In genomic region chr17:35705836-35706235, GRCm38 (mm10) we compare ENCODE assay signal across 8 mouse cellular contexts. TPM values are rescaled to one million over a fixed set of nuclear protein-coding genes. Genes with fewer than 3 reads are reported as not detected.
DNase-seq lines count a peak whose midpoint lies in the region; ATAC-seq and TF ChIP-seq lines count a peak whose summit lies in the region.

No protein-coding gene starts in this region.

- H3K4me3 ChIP-seq in heart, adult 2 months = no peak overlapping the region
- H3K4me3 ChIP-seq in forebrain, postnatal 0 days (ENCODE audit: low read depth, low read length) = no peak overlapping the region
- H3K4me3 ChIP-seq in stomach, embryonic 14.5 days (ENCODE audit: low read depth, low read length) = no peak overlapping the region

- H3K9me3 ChIP-seq in forebrain, postnatal 0 days (ENCODE audit: low read length) = no peaks in the 10 kb centered on the region
- H3K9me3 ChIP-seq in stomach, embryonic 14.5 days (ENCODE audit: control insufficient read depth, low read depth, low read length) = no peaks in the 10 kb centered on the region

- 0 out of 2 replicates have a peak, but pooled peaks cover 2% of the 10 kb centered on the region for H3K4me1 ChIP-seq in heart, adult 2 months (ENCODE audit: control insufficient read depth, insufficient read depth, low read length)
- H3K4me1 ChIP-seq in forebrain, postnatal 0 days (ENCODE audit: insufficient read depth) = peaks cover 23% of the 10 kb centered on the region
- peaks cover 16% of the 10 kb centered on the region for H3K4me1 ChIP-seq in stomach, embryonic 14.5 days (ENCODE audit: control insufficient read depth, insufficient read depth, low read length)

- TF ChIP-seq POLR2A in heart, adult 2 months (IDR thresholded peaks at IDR 0.05; ENCODE audit: insufficient read depth, low read depth, low read length) = no peak

- H3K27ac ChIP-seq in heart, adult 2 months = no peak overlapping the region
- H3K27ac ChIP-seq in forebrain, postnatal 0 days (ENCODE audit: low read depth, low read length) = no peak overlapping the region
- H3K27ac ChIP-seq in stomach, embryonic 14.5 days (ENCODE audit: low read length) = peak overlapping the region; percentile 95; the same call in 1 of the 2 replicates

- no peak for TF ChIP-seq EP300 in heart, adult 2 months (IDR thresholded peaks at IDR 0.05; ENCODE audit: insufficient read depth, low read depth, low read length)

- no peaks in the 10 kb centered on the region for H3K36me3 ChIP-seq in heart, adult 2 months (ENCODE audit: control insufficient read depth, insufficient read depth, low read length)
- H3K36me3 ChIP-seq in forebrain, postnatal 0 days (ENCODE audit: insufficient read depth) = no peaks in the 10 kb centered on the region
- H3K36me3 ChIP-seq in stomach, embryonic 14.5 days (ENCODE audit: control insufficient read depth, insufficient read depth, low read length) = no peaks in the 10 kb centered on the region

- 27% methylated on average over 4 of the region's 4 CpGs for WGBS in heart, adult 2 months
- 14% methylated on average over 4 of the region's 4 CpGs for WGBS in forebrain, postnatal 0 days
- WGBS in stomach, embryonic 14.5 days = 27% methylated on average over 4 of the region's 4 CpGs

- H3K79me2 ChIP-seq in heart, adult 2 months (replicated peaks; ENCODE audit: control insufficient read depth, insufficient read depth, low read length) = no peaks in the 10 kb centered on the region

- intact Hi-C loops in heart, adult 2 months (cut with DNase I) = loop anchor here (2.0 kb wide), 1 partner anchor 19 kb away; no protein-coding TSS in a partner anchor
- intact Hi-C loops in heart, postnatal 36 days (cut with DNase I) = loop anchor here (2.0 kb wide), 1 partner anchor 19 kb away; no protein-coding TSS in a partner anchor

- TF ChIP-seq CTCF in heart, adult 2 months (IDR thresholded peaks at IDR 0.05) = peak; percentile 67
- peak; percentile 62 for TF ChIP-seq CTCF in forebrain, postnatal 0 days (IDR thresholded peaks at IDR 0.05; ENCODE audit: low read depth)

- no peak for DNase-seq in heart, adult 2 months
- no peak for DNase-seq in heart, postnatal 36 days
- peak; percentile 48 for DNase-seq in A20 (ENCODE audit: low read depth, low spot score)
- DNase-seq in forebrain, postnatal 0 days = no peak
- peak; percentile 77 to 83 for DNase-seq in kidney, postnatal 4 days
- no peak for DNase-seq in urinary bladder, postnatal 25 days (ENCODE audit: low spot score)

- peak; percentile 41 for ATAC-seq in activated CD4-positive, CD25-positive, alpha-beta regulatory T cell, adult 4 months
- no peak for ATAC-seq in forebrain, postnatal 0 days
- ATAC-seq in stomach, embryonic 14.5 days (ENCODE audit: insufficient number of reproducible peaks, insufficient read depth, low FRiP score, low read depth) = no peak

- H3K4me2 ChIP-seq in forebrain, postnatal 0 days (ENCODE audit: low read depth) = no peak overlapping the region
- H3K4me2 ChIP-seq in stomach, embryonic 14.5 days (replicated peaks; ENCODE audit: low read depth, low read length) = no peak overlapping the region

- no peaks in the 10 kb centered on the region for H3K27me3 ChIP-seq in heart, adult 2 months (ENCODE audit: control insufficient read depth, insufficient read depth, low read length)
- no peaks in the 10 kb centered on the region for H3K27me3 ChIP-seq in forebrain, postnatal 0 days (ENCODE audit: insufficient read depth, low read length)
- H3K27me3 ChIP-seq in stomach, embryonic 14.5 days (ENCODE audit: control insufficient read depth, insufficient read depth, low read length) = no peaks in the 10 kb centered on the region

- H3K9ac ChIP-seq in heart, adult 2 months (ENCODE audit: low read depth, low read length) = no peak overlapping the region; the same call in 1 of the 2 replicates
- no peak overlapping the region for H3K9ac ChIP-seq in forebrain, postnatal 0 days
- H3K9ac ChIP-seq in stomach, embryonic 14.5 days (replicated peaks; ENCODE audit: low read depth, low read length) = no peak overlapping the region

RNA-seq across cellular contexts. Expression of gene Ddr1, which starts 1.4 kb away (rescaled TPM):
- total RNA-seq in heart, adult 2 months (2021) = 10 to 100 TPM; 25.9 to 30.6 TPM
- polyA plus RNA-seq in heart, adult 2 months (2012; rRNA removed) = 24.4 and 27.6 TPM in 2 replicates
- total RNA-seq in heart, postnatal 36 days (2021) = 10 to 100 TPM; 29.3 to 37.4 TPM
- polyA plus RNA-seq in activated CD4-positive, CD25-positive, alpha-beta regulatory T cell, adult 4 months (2017; shearing (Covaris generic)) = under 1 TPM; 0.66 to 0.71 TPM
- 53.0 and 59.8 TPM in 2 replicates for total RNA-seq in forebrain, postnatal 0 days (2014; rRNA removed)
- polyA plus RNA-seq in forebrain, postnatal 0 days (2015; fragmentation: Nextera tagmentation; extraction: Ambion mirVana) = 37.3 and 51.2 TPM in 2 replicates
- 50.4 and 50.6 TPM in 2 replicates for polyA plus RNA-seq in stomach, embryonic 14.5 days (2014; fragmentation: Nextera tagmentation; extraction: Ambion mirVana)

RNA-seq across cellular contexts. Expression of gene Gtf2h4, which starts 32.3 kb away (rescaled TPM):
- total RNA-seq in heart, adult 2 months (2021) = 10 to 100 TPM; 15.0 to 20.6 TPM
- 19.2 and 21.0 TPM in 2 replicates for polyA plus RNA-seq in heart, adult 2 months (2012; rRNA removed)
- total RNA-seq in heart, postnatal 36 days (2021) = 10 to 100 TPM; 16.9 to 17.4 TPM
- polyA plus RNA-seq in activated CD4-positive, CD25-positive, alpha-beta regulatory T cell, adult 4 months (2017; shearing (Covaris generic)) = 10 to 100 TPM; 11.5 to 30.4 TPM
- 21.2 and 30.9 TPM in 2 replicates for total RNA-seq in forebrain, postnatal 0 days (2014; rRNA removed)
- polyA plus RNA-seq in forebrain, postnatal 0 days (2015; fragmentation: Nextera tagmentation; extraction: Ambion mirVana) = 20.9 and 22.1 TPM in 2 replicates
- 40.1 and 42.7 TPM in 2 replicates for polyA plus RNA-seq in stomach, embryonic 14.5 days (2014; fragmentation: Nextera tagmentation; extraction: Ambion mirVana)

RNA-seq across cellular contexts. Expression of gene Vars2, which starts 38.4 kb away (rescaled TPM):
- 10 to 100 TPM; 26.6 to 28.3 TPM for total RNA-seq in heart, adult 2 months (2021)
- polyA plus RNA-seq in heart, adult 2 months (2012; rRNA removed) = 19.3 and 20.3 TPM in 2 replicates
- 10 to 100 TPM; 31.9 to 33.0 TPM for total RNA-seq in heart, postnatal 36 days (2021)
- 10 to 100 TPM in 1 of 2 experiments, 1 to 10 TPM in 1; 9.3 to 11.8 TPM for polyA plus RNA-seq in activated CD4-positive, CD25-positive, alpha-beta regulatory T cell, adult 4 months (2017; shearing (Covaris generic))
- total RNA-seq in forebrain, postnatal 0 days (2014; rRNA removed) = 29.5 and 42.0 TPM in 2 replicates
- polyA plus RNA-seq in forebrain, postnatal 0 days (2015; fragmentation: Nextera tagmentation; extraction: Ambion mirVana) = 8.5 and 10.4 TPM in 2 replicates
- 14.0 and 18.7 TPM in 2 replicates for polyA plus RNA-seq in stomach, embryonic 14.5 days (2014; fragmentation: Nextera tagmentation; extraction: Ambion mirVana)

Comparison
In these comparisons a context has a peak if more than half of its experiments do, and no peak if none do; other contexts are left out.
1. DNase-seq: peak in A20 (single experiment) and kidney, postnatal 4 days (2 of 2); none in heart, adult 2 months (0 of 2), heart, postnatal 36 days (0 of 2), forebrain, postnatal 0 days (single experiment) and urinary bladder, postnatal 25 days (single experiment).
2. RNA of gene Ddr1, which starts 1.4 kb away (polyA plus RNA-seq): 37.3 to 51.2 TPM in forebrain, postnatal 0 days, 50.4 to 50.6 TPM in stomach, embryonic 14.5 days and 24.4 to 27.6 TPM in heart, adult 2 months; 0.66 to 0.71 TPM in activated CD4-positive, CD25-positive, alpha-beta regulatory T cell, adult 4 months; every median in the first group is over 10 times any median in the second.